Mouse (Mus musculus) C2C12 (cell line): ENCODE measurements around the gene Thap3.

Source experiments
- CTCF ChIP-seq: IDR thresholded peaks from one replicate; pipeline ENCODE4 v1.5.1; 2011; ENCODE audit not compliant: control insufficient read depth, insufficient read depth, insufficient read length
- FOSL1 ChIP-seq: IDR thresholded peaks from one replicate; pipeline ENCODE4 v1.8.0; 2011; ENCODE audit warnings: mild to moderate bottlenecking, low read length; ENCODE audit not compliant: poor library complexity, insufficient read depth, severe bottlenecking
- MYOD1 ChIP-seq: IDR thresholded peaks from one replicate; pipeline ENCODE4 v1.6.1; 2011; ENCODE audit warnings: low read depth; ENCODE audit not compliant: control insufficient read depth, insufficient read length
- MYOG ChIP-seq: IDR thresholded peaks from one replicate; pipeline ENCODE4 v1.6.1; 2011; ENCODE audit not compliant: control insufficient read depth, insufficient read length; ENCODE audit errors: extremely low read depth
- USF1 ChIP-seq: IDR thresholded peaks from one replicate; pipeline ENCODE4 v1.6.1; 2011; ENCODE audit warnings: low read depth, mild to moderate bottlenecking, control low read depth, moderate library complexity

GRCm38 (mm10) chr4:151989110-151989488 lies 302 bp upstream of the Thap3 start:
- TF ChIP-seq FOSL1 = no peak
- TF ChIP-seq CTCF = no peak
- no peak for TF ChIP-seq USF1
- TF ChIP-seq MYOD1 = no peak
- no peak for TF ChIP-seq MYOG
